Mouse (Mus musculus) common myeloid progenitor, adult 5-6 weeks (primary cell): ENCODE data around the gene Gm2244. TPM values are rescaled to one million over a fixed set of nuclear protein-coding genes. Genes with fewer than 3 reads are reported as not detected.
"Not testable (repeated sequence)": the region's sequence is repeated elsewhere in the genome, so short reads cannot be mapped to it uniquely, and the experiment has no call there.

Experiments used
- ATAC-seq: replicated peaks from 2 replicates; pipeline ENCODE4 v1.8.0; 2016; ENCODE audit warnings: low read depth, mild to moderate bottlenecking, moderate TSS enrichment, inconsistent platforms; ENCODE audit not compliant: poor library complexity, severe bottlenecking
- total RNA-seq: library from RNA; stranded (forward); fragments of 200-1000, 187-1606 nt; gene quantifications from 2 replicates; pipeline ENCODE4 v1.2.3, GENCODE M21; 2017

Gm2244 gene
- not detected in 2 replicates for total RNA-seq

DNA sequence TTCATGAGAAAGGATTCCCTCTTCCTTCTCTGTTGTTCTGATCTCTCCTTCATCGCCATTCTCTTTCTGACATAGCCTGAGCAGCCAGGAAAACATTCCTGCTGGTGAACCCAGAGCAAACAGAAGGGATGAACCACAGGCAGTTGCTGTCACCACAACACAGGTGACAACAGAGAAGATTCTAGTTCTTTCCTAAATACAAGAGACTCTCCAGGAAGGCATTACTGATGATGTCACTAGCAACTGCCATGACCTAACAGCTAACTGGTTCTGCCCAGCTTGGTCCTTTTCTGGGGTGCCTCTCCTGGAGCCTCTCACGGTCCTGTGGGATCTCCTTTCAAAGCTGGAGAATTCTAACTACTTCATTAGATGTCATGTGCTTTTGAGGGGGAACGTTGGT, at the start of gene Gm2244:
Gene Gm2244 (minus strand): TSS at position 101 of the 400 bp plus-strand sequence.
- not testable (repeated sequence) for ATAC-seq

DNA sequence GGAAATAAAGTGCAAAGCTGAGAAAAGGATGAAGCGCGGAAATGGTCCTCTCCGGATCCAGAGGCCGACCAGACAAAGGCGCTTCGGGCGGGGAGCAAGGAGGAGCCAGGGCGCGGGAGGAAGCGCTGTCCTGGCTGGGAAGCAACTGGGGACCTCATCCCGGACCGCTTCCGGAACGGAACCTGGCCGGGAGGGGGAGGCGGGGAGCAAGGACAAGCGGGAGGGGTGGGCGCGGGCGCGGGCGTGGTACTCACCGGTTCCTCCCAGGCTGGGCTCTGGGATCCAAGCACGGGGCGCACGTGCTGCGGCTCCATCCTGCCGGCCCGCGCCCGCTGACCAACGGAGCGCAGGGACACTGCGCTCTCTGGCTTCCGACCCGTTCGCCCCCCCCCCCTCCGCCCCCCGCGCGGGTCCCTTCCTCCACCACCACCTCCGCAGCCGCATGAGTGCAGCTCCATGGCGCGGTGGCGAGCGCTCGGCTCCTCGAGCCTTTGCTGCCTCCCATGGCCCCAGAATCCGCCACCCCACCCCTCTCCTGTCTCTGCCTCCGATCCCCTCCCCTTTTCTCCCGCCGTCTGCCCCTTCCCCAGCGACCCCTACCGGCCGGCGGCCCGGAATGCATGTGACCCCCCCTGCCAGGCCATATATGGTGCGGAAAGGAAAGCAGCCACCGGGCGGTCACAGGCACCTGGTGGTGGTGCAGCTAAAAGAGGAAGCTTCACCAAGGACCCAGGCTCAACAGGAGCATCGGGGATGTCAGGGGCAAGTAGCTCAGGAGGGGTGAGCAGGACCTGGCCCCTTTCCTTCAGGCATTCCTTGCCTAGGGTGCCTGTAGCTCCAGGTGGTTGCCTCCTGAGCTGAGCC, 35.3 kb upstream of the Gm2244 start, which contains the start of gene Gm2237:
Gene Gm2237 (minus strand): TSS at position 332 of the 864 bp plus-strand sequence.
- peak; percentile 58; the same call in 1 of the 2 replicates for ATAC-seq

Other genes with a start within 250 kb of the Gm2244 start
- gene Gm21738, start 131.0 kb downstream of the Gm2244 start, total RNA-seq: 0.39 and 4.3 TPM in 2 replicates
- 1.6 and 5.7 TPM in 2 replicates for gene Gm2237, start 35.2 kb upstream of the Gm2244 start, total RNA-seq
- not detected in 2 replicates for gene Gm5458, start 52.6 kb upstream of the Gm2244 start, total RNA-seq
- 0.82 and 1.2 TPM in 2 replicates for gene Nid2, start 201.3 kb upstream of the Gm2244 start, total RNA-seq